Mouse (Mus musculus) heart, embryonic 10.5 days (tissue): Measurements from ENCODE around the gene Gm20696. TPM values are rescaled to one million over a fixed set of nuclear protein-coding genes. Genes with fewer than 3 reads are reported as not detected.

Source experiments
- DNase-seq: peaks from one replicate; pipeline ENCODE4 v3.0.0-alpha.2; 2017; ENCODE audit warnings: low spot score
- H3K27ac ChIP-seq: fragments of 300-500 bp; sonication (generic); 2 replicates; pipeline ENCODE4 v1.5.1; 2016; ENCODE audit warnings: mild to moderate bottlenecking
- H3K27me3 ChIP-seq: fragments of 300-500 bp; sonication (generic); 2 replicates; pipeline ENCODE4 v1.6.1; 2016; ENCODE audit warnings: mild to moderate bottlenecking; ENCODE audit not compliant: poor library complexity, insufficient read depth, severe bottlenecking
- H3K36me3 ChIP-seq: fragments of 300-500 bp; sonication (generic); 2 replicates; pipeline ENCODE4 v1.6.1; 2016; ENCODE audit warnings: mild to moderate bottlenecking, moderate library complexity
- H3K4me1 ChIP-seq: fragments of 300-500 bp; sonication (generic); 2 replicates; pipeline ENCODE4 v1.6.1; 2016; ENCODE audit warnings: mild to moderate bottlenecking
- H3K4me3 ChIP-seq: fragments of 300-500 bp; sonication (generic); 2 replicates; pipeline ENCODE4 v1.5.1; 2016; ENCODE audit warnings: mild to moderate bottlenecking, moderate library complexity
- H3K9me3 ChIP-seq: fragments of 300-500 bp; sonication (generic); 2 replicates; pipeline ENCODE4 v1.6.1; 2016; ENCODE audit warnings: mild to moderate bottlenecking, moderate library complexity
- WGBS: fragments of 180-500 bp; shearing (Covaris S2); methylation state at CpG from one replicate; pipeline ENCODE4 v1.1.7; 2016; 5-methylcytosine and 5-hydroxymethylcytosine counted together
- polyA plus RNA-seq: library from polyadenylated mRNA; unstranded; fragments of >200 nt; fragmentation: Nextera tagmentation; extraction: Ambion mirVana; gene quantifications from 2 replicates; pipeline ENCODE4 v1.2.1, GENCODE M21; 2016

Gene Gm20696
- polyA plus RNA-seq, 1 experiment from 2014 or later = 3.4 TPM

GRCm38 (mm10) chr6:99534211-99534745 is 132.3 kb downstream of the Gm20696 start:
- Histone ChIP-seq H3K27ac (no peak overlapping the region), H3K36me3 (no peaks in the 10 kb centered on the region), H3K4me1 (0 out of 2 replicates have a peak, but pooled peaks cover 5% of the 10 kb centered on the region), H3K9me3 (no peaks in the 10 kb centered on the region), H3K4me3 (no peak overlapping the region), H3K27me3 (no peaks in the 10 kb centered on the region)
- DNase-seq = no peak
- 55% methylated on average over 5 of the region's 5 CpGs for whole genome bisulfite sequencing

GRCm38 (mm10) chr6:99532458-99532857 is 134.1 kb downstream of the Gm20696 start:
- Histone ChIP-seq H3K4me3 (no peak overlapping the region), H3K4me1 (0 out of 2 replicates have a peak, but pooled peaks cover 5% of the 10 kb centered on the region), H3K27me3 (no peaks in the 10 kb centered on the region), H3K9me3 (peaks cover under 1% of the 10 kb centered on the region; the same call in 1 of the 2 replicates), H3K27ac (0 out of 2 replicates have a peak overlapping the region, but pooled peaks have one; percentile 16), H3K36me3 (peaks cover under 1% of the 10 kb centered on the region; the same call in 1 of the 2 replicates)
- DNase-seq = no peak
- 83% methylated on average over 4 of the region's 4 CpGs for WGBS

DNA sequence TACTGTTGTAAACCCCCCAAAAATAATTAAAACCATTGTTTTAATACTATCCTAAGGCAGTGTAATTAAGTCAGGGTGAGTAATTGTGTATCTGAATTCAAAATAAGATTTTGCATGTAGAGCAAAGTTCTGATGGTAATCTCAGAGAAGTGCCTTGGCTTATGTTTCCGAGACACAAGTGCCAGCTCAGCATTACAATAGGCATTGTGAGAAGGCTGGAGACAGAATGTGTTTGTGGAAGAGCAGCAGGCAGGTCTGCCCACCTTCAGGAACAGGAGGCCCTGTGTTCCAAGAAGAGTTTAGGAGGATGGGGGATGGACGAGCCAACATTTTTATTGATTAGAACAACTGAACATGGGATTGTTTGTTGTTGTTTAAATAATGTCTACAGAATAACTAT is 137.6 kb downstream of the Gm20696 start:
- peak; percentile 38 for DNase-seq
- Histone ChIP-seq H3K4me1 (0 out of 2 replicates have a peak, but pooled peaks cover 5% of the 10 kb centered on the region), H3K36me3 (peaks cover 15% of the 10 kb centered on the region), H3K4me3 (no peak overlapping the region), H3K27ac (no peak overlapping the region), H3K27me3 (no peaks in the 10 kb centered on the region), H3K9me3 (peaks cover 3% of the 10 kb centered on the region; the same call in 1 of the 2 replicates)
- 80% methylated on average over 2 of the region's 2 CpGs for WGBS

DNA sequence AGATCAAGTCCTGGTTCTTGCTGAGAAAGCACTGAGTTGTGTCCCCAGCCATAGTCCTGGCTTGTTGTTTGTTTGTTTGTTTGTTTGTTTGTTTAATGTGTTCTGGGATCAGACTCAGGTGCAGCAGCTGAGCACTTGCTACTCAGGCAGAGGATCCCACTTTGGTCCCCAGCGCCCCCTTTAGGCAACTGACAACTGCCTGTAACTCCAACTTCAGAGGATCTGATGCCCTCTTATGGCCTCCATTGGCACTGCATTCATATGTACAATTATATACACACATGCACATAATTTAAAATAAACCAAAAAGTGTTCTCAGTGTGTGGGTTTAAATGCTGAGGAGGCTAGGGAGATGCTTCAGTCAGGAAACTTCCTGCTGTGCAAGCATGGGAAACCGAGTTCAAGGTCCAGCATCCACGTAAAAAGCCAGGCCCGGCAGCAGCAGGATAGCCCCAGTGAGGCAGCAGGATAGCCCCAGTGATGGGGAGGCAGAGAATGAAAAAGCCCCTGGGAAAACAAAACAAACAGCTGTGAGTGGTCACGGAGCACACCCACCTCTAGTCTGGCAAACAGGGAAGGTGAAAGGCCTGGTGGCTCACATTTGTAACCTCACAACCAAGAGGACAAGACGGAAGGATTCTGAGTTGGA is 139.0 kb downstream of the Gm20696 start:
- Histone ChIP-seq H3K27me3 (no peaks in the 10 kb centered on the region), H3K36me3 (peaks cover 15% of the 10 kb centered on the region), H3K4me1 (0 out of 2 replicates have a peak, but pooled peaks cover 4% of the 10 kb centered on the region), H3K9me3 (peaks cover 3% of the 10 kb centered on the region; the same call in 1 of the 2 replicates), H3K27ac (no peak overlapping the region), H3K4me3 (no peak overlapping the region)
- WGBS = 91% methylated on average over 6 of the region's 6 CpGs
- DNase-seq = peak; percentile 63

DNA sequence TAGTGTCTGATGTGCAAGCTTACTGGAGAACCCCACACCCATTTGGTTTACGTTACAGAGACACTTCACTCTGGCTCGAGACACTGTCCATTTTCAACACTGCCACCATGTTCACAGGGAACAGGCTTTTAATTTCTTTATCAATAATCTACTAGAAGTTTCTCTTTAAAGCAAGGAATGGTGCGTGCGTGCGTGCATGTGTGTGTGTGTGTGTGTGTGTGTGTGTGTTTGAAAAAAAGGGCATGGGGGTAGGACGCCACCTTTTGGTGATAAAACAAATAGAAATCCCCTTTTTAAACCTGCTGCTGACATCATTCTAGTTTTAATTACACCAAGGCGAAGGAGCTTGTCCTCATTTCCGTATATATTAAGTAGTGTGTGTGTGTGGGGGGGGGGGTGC is 141.2 kb downstream of the Gm20696 start:
- no peak overlapping the region for H3K4me3 ChIP-seq

GRCm38 (mm10) chr6:99523679-99524370 is 142.8 kb downstream of the Gm20696 start:
- peak overlapping the region; percentile 99 for H3K27ac ChIP-seq
- peaks cover 15% of the 10 kb centered on the region for H3K36me3 ChIP-seq
- WGBS = 31% methylated on average over 10 of the region's 10 CpGs
- DNase-seq = peak; percentile 35
- H3K4me3 ChIP-seq = peak overlapping the region; percentile 92
- H3K4me1 ChIP-seq = 0 out of 2 replicates have a peak, but pooled peaks cover 3% of the 10 kb centered on the region
- H3K27me3 ChIP-seq = no peaks in the 10 kb centered on the region
- peaks cover 3% of the 10 kb centered on the region; the same call in 1 of the 2 replicates for H3K9me3 ChIP-seq

More for the DNA sequence above, 141.2 kb downstream of the Gm20696 start:
- peak; percentile 35 for DNase-seq
- Histone ChIP-seq H3K36me3 (peaks cover 15% of the 10 kb centered on the region), H3K27ac (no peak overlapping the region), H3K4me1 (0 out of 2 replicates have a peak, but pooled peaks cover 3% of the 10 kb centered on the region), H3K9me3 (peaks cover 3% of the 10 kb centered on the region; the same call in 1 of the 2 replicates), H3K27me3 (no peaks in the 10 kb centered on the region)
- WGBS = 66% methylated on average over 8 of the region's 8 CpGs

DNA sequence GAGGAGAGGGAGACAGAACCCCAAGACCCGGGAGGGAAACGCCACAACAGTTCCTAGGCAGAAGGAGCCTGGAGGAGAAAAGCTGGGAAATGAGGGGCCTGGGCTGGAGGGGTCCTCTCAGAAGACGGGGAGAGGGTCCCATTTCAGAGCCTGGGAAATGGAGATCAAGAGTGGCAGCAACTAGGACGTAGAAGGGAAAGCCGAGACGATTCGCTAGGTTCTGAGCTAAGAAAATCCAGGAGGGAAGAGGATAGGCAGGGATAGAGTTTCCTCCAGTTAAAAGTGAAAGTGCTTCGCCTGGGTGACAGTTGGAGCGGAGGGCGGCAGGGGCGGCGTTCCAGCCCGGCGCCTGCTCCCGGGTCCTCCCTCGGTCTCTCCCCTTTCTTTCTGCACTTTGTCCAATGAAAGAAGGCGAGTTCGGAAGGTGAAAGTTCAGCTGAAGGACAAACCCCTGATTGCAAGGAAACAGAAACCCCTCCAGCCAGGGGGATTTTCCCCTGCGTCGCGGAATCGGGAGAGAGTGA is 143.4 kb downstream of the Gm20696 start:
- 0% methylated on average over 22 of the region's 22 CpGs for WGBS
- peaks cover 15% of the 10 kb centered on the region for H3K36me3 ChIP-seq
- no peaks in the 10 kb centered on the region for H3K27me3 ChIP-seq
- H3K4me1 ChIP-seq = 0 out of 2 replicates have a peak, but pooled peaks cover 3% of the 10 kb centered on the region
- H3K27ac ChIP-seq = peak overlapping the region; percentile 99
- H3K9me3 ChIP-seq = peaks cover 3% of the 10 kb centered on the region; the same call in 1 of the 2 replicates
- H3K4me3 ChIP-seq = peak overlapping the region; percentile 92
- DNase-seq = peak; percentile 92

DNA sequence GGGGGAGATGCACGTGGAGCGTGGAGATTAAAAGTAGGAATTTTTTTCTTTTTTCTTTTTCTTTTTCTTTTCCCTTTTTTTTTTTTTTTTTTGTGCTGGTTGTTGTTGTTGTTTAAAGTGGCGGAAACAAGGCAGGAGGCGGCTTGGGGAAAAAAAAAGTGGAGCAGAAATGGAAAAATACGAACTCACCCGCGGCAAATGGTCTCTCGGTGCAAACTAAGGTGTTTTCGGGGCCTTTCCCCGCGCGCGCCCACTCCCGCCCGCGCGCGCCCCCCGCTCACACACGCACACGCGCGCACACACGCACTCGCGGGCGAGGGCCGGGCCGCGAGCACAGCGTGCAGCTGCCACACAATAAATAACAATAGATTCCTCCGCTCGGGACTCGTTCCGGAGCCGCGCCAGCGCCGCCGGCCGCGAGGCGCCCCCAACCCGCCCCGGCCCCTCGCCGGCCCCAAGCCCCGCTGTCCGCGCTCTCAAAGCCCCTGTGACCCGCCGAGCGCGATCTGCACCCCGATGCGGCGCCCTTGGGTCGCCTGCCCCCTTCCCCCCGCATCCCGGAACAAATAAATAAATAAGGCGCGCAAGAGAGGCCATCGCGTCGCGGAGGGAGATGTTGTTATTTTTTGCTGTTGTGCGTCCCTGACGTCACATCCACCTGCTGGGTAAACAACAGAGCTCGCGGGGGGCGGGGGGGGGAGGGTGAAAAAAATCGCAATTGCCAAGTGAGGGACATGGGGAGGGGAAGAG is 144.1 kb downstream of the Gm20696 start, which contains the start of gene Foxp1:
Gene Foxp1, minus strand, starts transcription at position 363 of the 750 bp plus-strand sequence.
- WGBS = under 1% methylated on average over 70 of the region's 72 CpGs
- peaks cover 3% of the 10 kb centered on the region; the same call in 1 of the 2 replicates for H3K9me3 ChIP-seq
- H3K27me3 ChIP-seq = no peaks in the 10 kb centered on the region
- H3K36me3 ChIP-seq = peaks cover 15% of the 10 kb centered on the region
- DNase-seq = peak; percentile 89
- H3K4me1 ChIP-seq = 0 out of 2 replicates have a peak, but pooled peaks cover 3% of the 10 kb centered on the region
- peak within 1 kb of the TSS; percentile 92 for H3K4me3 ChIP-seq
- peak within 1 kb of the TSS; percentile 99 for H3K27ac ChIP-seq

- under 1% methylated on average over 64 of the region's 64 CpGs for WGBS
- Histone ChIP-seq H3K4me3 (peak overlapping the region; percentile 92), H3K27me3 (no peaks in the 10 kb centered on the region), H3K27ac (peak overlapping the region; percentile 99), H3K4me1 (0 out of 2 replicates have a peak, but pooled peaks cover 3% of the 10 kb centered on the region), H3K9me3 (no peaks in the 10 kb centered on the region), H3K36me3 (peaks cover 8% of the 10 kb centered on the region; the same call in 1 of the 2 replicates)
- peak; percentile 81 for DNase-seq
These were observed 144.8 kb downstream of the Gm20696 start for GRCm38 (mm10) chr6:99521641-99522358.

DNA sequence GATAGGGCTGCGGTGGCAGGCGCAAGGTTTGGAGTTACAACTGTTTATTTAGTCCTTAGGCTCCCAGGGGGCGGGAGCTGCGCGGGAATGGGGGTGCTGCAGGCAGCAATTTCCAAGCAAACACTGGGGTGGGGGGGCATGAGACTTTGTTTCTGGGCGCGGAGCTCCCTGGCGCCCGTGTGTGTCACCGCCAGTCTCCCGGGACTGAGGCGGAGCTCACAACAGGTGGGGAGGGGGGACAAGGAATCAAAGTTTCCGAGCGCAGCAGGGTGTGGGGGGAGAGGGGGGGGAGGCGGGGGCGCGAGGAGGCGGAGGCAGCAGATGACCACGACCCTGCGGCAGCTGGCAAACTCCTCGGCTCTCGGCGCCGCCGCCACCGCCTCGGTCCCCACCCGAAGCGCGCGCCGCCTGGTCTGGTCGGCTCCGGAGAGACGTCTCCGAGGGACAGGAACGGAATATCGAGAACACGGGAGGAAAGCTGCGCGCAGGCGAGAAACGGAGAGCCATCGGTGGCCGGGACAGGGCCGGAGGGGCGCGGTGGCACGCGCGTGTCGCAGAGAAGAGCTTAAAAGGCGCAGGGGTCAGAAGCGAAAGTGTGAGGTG is 145.5 kb downstream of the Gm20696 start:
- Histone ChIP-seq H3K9me3 (no peaks in the 10 kb centered on the region), H3K4me3 (peak overlapping the region; percentile 92), H3K27ac (peak overlapping the region; percentile 99), H3K36me3 (peaks cover 2% of the 10 kb centered on the region; the same call in 1 of the 2 replicates), H3K27me3 (no peaks in the 10 kb centered on the region), H3K4me1 (0 out of 2 replicates have a peak, but pooled peaks cover 3% of the 10 kb centered on the region)
- peak; percentile 88 for DNase-seq
- under 1% methylated on average over 50 of the region's 54 CpGs for WGBS

- Histone ChIP-seq H3K36me3 (no peaks in the 10 kb centered on the region), H3K4me1 (0 out of 2 replicates have a peak, but pooled peaks cover 3% of the 10 kb centered on the region), H3K27me3 (no peaks in the 10 kb centered on the region), H3K4me3 (peak overlapping the region; percentile 92), H3K27ac (peak overlapping the region; percentile 99), H3K9me3 (no peaks in the 10 kb centered on the region)
- WGBS = under 1% methylated on average over 27 of the region's 27 CpGs
- no peak for DNase-seq
These were observed 145.9 kb downstream of the Gm20696 start for GRCm38 (mm10) chr6:99520676-99521037.
